Mouse (Mus musculus) CH12.LX (cell line): ENCODE measurements at regions not wholly inside any gene's neighbourhood (a gene's known extent, or its start where the extent isn't known, plus 50 kb on each side); places are given as distances from the start of the nearest gene placed in this dataset.
A peak's percentile ranks its signal among the peaks of the same experiment; 100 is the strongest.

Experiments
- DNase-seq: peaks from one replicate; pipeline ENCODE4 v3.0.0-alpha.2; 2013; ENCODE audit errors: extremely low read depth
- H3K27ac ChIP-seq: 2 replicates; pipeline ENCODE4 v1.5.1; 2012; ENCODE audit warnings: low read depth, mild to moderate bottlenecking, control low read depth, moderate library complexity; ENCODE audit not compliant: insufficient read depth
- H3K27me3 ChIP-seq: replicated peaks from 2 replicates; pipeline ENCODE3; 2012; ENCODE audit warnings: inconsistent platforms
- H3K36me3 ChIP-seq, 2 experiments: replicated peaks in 1 of 2; 2 replicates each; pipeline versions ENCODE3 to v1.6.1; 2012; ENCODE audit warnings: inconsistent platforms in 1 of 2, low read length in 1 of 2, mild to moderate bottlenecking in 1 of 2, mixed read lengths in 1 of 2, moderate library complexity in 1 of 2; ENCODE audit not compliant: control insufficient read depth in 1 of 2, insufficient read depth in 1 of 2
- H3K4me1 ChIP-seq, 2 experiments: 2 replicates each; pipeline ENCODE4 v1.6.1; 2012; ENCODE audit warnings: inconsistent platforms in 1 of 2, moderate library complexity in 1 of 2; ENCODE audit not compliant: insufficient read depth in 2 of 2, control insufficient read depth in 1 of 2
- H3K4me2 ChIP-seq: 2 replicates; pipeline ENCODE4 v1.6.1; 2012; ENCODE audit warnings: low read depth, mild to moderate bottlenecking, control low read depth; ENCODE audit not compliant: poor library complexity, insufficient read depth, severe bottlenecking
- H3K4me3 ChIP-seq, 3 experiments: fragments of 150-350 bp in 1 of 3; sonication (generic) in 1 of 3; replicated peaks in 1 of 3; 2 replicates each; pipeline versions ENCODE3 to v1.5.1; 2011 to 2012; ENCODE audit warnings: low read depth in 2 of 3, low read length in 2 of 3, mild to moderate bottlenecking in 2 of 3, moderate library complexity in 2 of 3, control low read depth in 1 of 3, improper control_type of control experiment in 1 of 3, inconsistent platforms in 1 of 3, mixed read lengths in 1 of 3; ENCODE audit not compliant: poor library complexity in 1 of 3
- H3K79me2 ChIP-seq: replicated peaks from 2 replicates; pipeline ENCODE4 v1.6.1; 2012; ENCODE audit warnings: mild to moderate bottlenecking, moderate library complexity; ENCODE audit not compliant: control insufficient read depth, poor library complexity, insufficient read depth, severe bottlenecking; ENCODE audit errors: extremely low read depth
- H3K9ac ChIP-seq: 2 replicates; pipeline ENCODE4 v1.6.1; 2012; ENCODE audit warnings: low read depth, mild to moderate bottlenecking, control low read depth, moderate library complexity; ENCODE audit not compliant: insufficient read depth
- H3K9me3 ChIP-seq: replicated peaks from 2 replicates; pipeline ENCODE3; 2012; ENCODE audit warnings: low read length, inconsistent platforms, mixed read lengths
- CTCF ChIP-seq, 2 experiments: IDR thresholded peaks in 1 of 2; conservative IDR thresholded peaks in 1 of 2; 2 replicates each; pipeline ENCODE4 v1.5.1; 2011 to 2012; ENCODE audit warnings: low read depth in 2 of 2, low read length in 2 of 2, improper control_type of control experiment in 1 of 2, inconsistent platforms in 1 of 2, mild to moderate bottlenecking in 1 of 2, moderate library complexity in 1 of 2
- USF2 ChIP-seq: conservative IDR thresholded peaks from 2 replicates; pipeline ENCODE4 v1.6.1; 2011; ENCODE audit warnings: low read depth, low read length, improper control_type of control experiment
- dilution Hi-C: fragments of 300-500 bp; cut with MboI; formaldehyde crosslinking; loops from 2 replicates; pipeline ENCODE4 v1.14.3; 2020; ENCODE audit warnings: low sequenced_read_pairs; ENCODE audit not compliant: extremely low pct_unique_long_range_greater_than_20kb, extremely low pct_ligation_motif_present
- in situ Hi-C: fragments of 300-500 bp; cut with MboI; formaldehyde crosslinking; loops from 3 replicates; pipeline ENCODE4 v1.14.3; 2019; ENCODE audit warnings: low sequenced_read_pairs, low pct_ligation_motif_present, low pct_unique_long_range_greater_than_20kb, mixed read lengths

DNA sequence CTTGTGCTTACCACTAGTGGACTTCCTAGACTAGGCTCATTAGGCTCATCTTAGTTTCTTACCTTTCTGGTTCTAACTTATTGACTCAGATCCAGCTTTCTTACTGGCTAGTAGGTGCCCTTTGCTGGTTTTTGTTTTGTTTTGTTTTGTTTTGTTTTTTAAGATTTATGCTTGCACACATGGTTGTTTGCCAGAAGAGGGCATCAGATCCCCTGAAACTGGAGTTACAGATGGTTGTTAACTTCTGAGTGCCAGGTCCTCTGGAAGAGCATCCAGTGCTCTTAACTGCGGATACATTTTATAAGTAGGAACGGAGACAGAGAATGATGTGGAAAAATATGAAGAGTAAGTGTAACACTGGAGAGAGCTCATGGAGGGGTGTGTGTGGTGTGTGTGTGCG, 253.1 kb downstream of the Dysf start:
- H3K9me3 ChIP-seq = no peaks in the 10 kb centered on the region
- no peak overlapping the region for H3K4me2 ChIP-seq
- TF ChIP-seq USF2 = no peak
- peak in 1 of 2 experiments; percentile 44; a peak in 2 of 4 replicates for TF ChIP-seq CTCF (conservative IDR thresholded peaks at IDR 0.05 in 1 of 2, IDR thresholded peaks at IDR 0.05 in 1 of 2; ENCODE audit: low read depth in 2 of 2, low read length in 2 of 2)
- H3K79me2 ChIP-seq = no peaks in the 10 kb centered on the region
- no peaks in the 10 kb centered on the region for H3K4me1 ChIP-seq
- peaks cover 86% of the 10 kb centered on the region for H3K27me3 ChIP-seq
- no peaks in the 10 kb centered on the region for H3K36me3 ChIP-seq
- no peak overlapping the region for H3K4me3 ChIP-seq
- dilution Hi-C loops = no loop called here
- in situ Hi-C loops = no loop called here
- DNase-seq = no peak
- no peak overlapping the region for H3K9ac ChIP-seq
- H3K27ac ChIP-seq = no peak overlapping the region
